Mouse (Mus musculus): ENCODE results near the gene Smarce1. TPM values are rescaled to one million over a fixed set of nuclear protein-coding genes. Genes with fewer than 3 reads are reported as not detected.

The Smarce1 gene
- polyA plus RNA-seq, 1 experiment from 2014 or later: 62.3 TPM

DNA sequence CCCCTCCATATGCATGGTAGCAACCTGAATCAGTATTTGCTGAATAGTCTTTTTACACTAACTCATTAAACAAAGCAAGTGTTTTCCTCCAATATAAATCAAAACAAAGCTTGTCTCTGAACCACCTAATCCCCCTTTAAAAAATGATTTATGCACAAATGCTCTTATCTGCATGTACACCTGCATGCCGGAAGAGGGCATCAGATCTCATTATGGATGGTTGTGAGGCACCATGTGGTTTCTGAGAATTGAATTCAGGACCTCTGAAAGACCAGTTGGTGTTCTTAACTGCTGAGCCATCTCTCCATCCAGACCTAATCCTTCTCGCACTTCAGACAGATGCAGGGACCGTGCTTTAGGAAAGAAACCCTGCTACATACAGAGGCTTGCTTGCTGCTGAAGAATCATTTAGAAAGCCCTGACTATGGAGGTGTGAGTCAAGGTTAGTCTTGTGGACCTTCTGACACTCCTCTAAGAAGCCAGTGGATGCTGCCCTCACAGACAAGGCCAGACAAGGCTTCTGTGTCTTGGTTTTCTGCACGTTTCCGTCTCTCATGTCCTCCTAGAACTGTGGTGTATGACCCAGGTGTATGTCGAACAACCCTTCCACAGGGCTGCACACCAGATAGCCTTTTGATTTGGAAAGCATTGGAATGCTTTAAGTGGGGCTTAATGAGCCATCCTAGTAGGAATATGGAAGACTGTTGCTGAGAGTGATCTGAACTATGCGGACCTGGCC lies 13.4 kb downstream of the Smarce1 start:
- no peak overlapping the region for H3K4me3 ChIP-seq (ENCODE audit: low read depth, low read length)
- peaks cover 68% of the 10 kb centered on the region for H3K36me3 ChIP-seq (ENCODE audit: control insufficient read depth, insufficient read depth)
- H3K27ac ChIP-seq (ENCODE audit: low read length): no peak overlapping the region
- WGBS (ENCODE audit: insufficient replicate concordance): 85% methylated on average over 7 of the region's 7 CpGs
- H3K9ac ChIP-seq (ENCODE audit: low read depth, low read length): no peak overlapping the region
- H3K4me2 ChIP-seq (ENCODE audit: low read depth, low read length): no peak overlapping the region
- ATAC-seq (ENCODE audit: low read depth): no peak
- no peaks in the 10 kb centered on the region for H3K9me3 ChIP-seq (replicated peaks; ENCODE audit: control insufficient read depth, low read length)
- peaks cover 3% of the 10 kb centered on the region; the same call in 1 of the 2 replicates for H3K4me1 ChIP-seq (ENCODE audit: control insufficient read depth, low read depth, low read length)
- no peaks in the 10 kb centered on the region for H3K27me3 ChIP-seq (ENCODE audit: control insufficient read depth, insufficient read depth, low read depth, low read length)

GRCm38 (mm10) chr11:99216181-99216580 lies 14.6 kb downstream of the Smarce1 start:
- Histone ChIP-seq H3K27ac (ENCODE audit: low read length) (no peak overlapping the region), H3K9me3 (replicated peaks; ENCODE audit: control insufficient read depth, low read length) (no peaks in the 10 kb centered on the region), H3K4me3 (ENCODE audit: low read depth, low read length) (no peak overlapping the region), H3K27me3 (ENCODE audit: control insufficient read depth, insufficient read depth, low read depth, low read length) (no peaks in the 10 kb centered on the region), H3K36me3 (ENCODE audit: control insufficient read depth, insufficient read depth) (peaks cover 73% of the 10 kb centered on the region), H3K4me1 (ENCODE audit: control insufficient read depth, low read depth, low read length) (peaks cover 3% of the 10 kb centered on the region; the same call in 1 of the 2 replicates), H3K4me2 (ENCODE audit: low read depth, low read length) (no peak overlapping the region), H3K9ac (ENCODE audit: low read depth, low read length) (no peak overlapping the region)
- ATAC-seq (ENCODE audit: low read depth): no peak
- WGBS (ENCODE audit: insufficient replicate concordance): 89% methylated on average over 3 of the region's 3 CpGs

- WGBS (ENCODE audit: insufficient replicate concordance): 51% methylated on average over 7 of the region's 7 CpGs
Observed at GRCm38 (mm10) chr11:99212693-99213092, 18.1 kb downstream of the Smarce1 start.

GRCm38 (mm10) chr11:99211964-99212363 lies 18.9 kb downstream of the Smarce1 start:
- 70% methylated on average over 2 of the region's 2 CpGs for WGBS (ENCODE audit: insufficient replicate concordance)
- no peak for ATAC-seq (ENCODE audit: low read depth)
- peaks cover 65% of the 10 kb centered on the region for H3K36me3 ChIP-seq (ENCODE audit: control insufficient read depth, insufficient read depth)
- no peak overlapping the region for H3K9ac ChIP-seq (ENCODE audit: low read depth, low read length)
- H3K27me3 ChIP-seq (ENCODE audit: control insufficient read depth, insufficient read depth, low read depth, low read length): no peaks in the 10 kb centered on the region
- no peak overlapping the region for H3K4me3 ChIP-seq (ENCODE audit: low read depth, low read length)
- no peaks in the 10 kb centered on the region for H3K9me3 ChIP-seq (replicated peaks; ENCODE audit: control insufficient read depth, low read length)
- no peak overlapping the region for H3K27ac ChIP-seq (ENCODE audit: low read length)
- peaks cover 9% of the 10 kb centered on the region for H3K4me1 ChIP-seq (ENCODE audit: control insufficient read depth, low read depth, low read length)
- H3K4me2 ChIP-seq (ENCODE audit: low read depth, low read length): no peak overlapping the region

More at GRCm38 (mm10) chr11:99212693-99213092, 18.1 kb downstream of the Smarce1 start:
- no peak for ATAC-seq (ENCODE audit: low read depth)
- Histone ChIP-seq H3K27me3 (ENCODE audit: control insufficient read depth, insufficient read depth, low read depth, low read length) (no peaks in the 10 kb centered on the region), H3K9me3 (replicated peaks; ENCODE audit: control insufficient read depth, low read length) (no peaks in the 10 kb centered on the region), H3K4me3 (ENCODE audit: low read depth, low read length) (no peak overlapping the region), H3K27ac (ENCODE audit: low read length) (no peak overlapping the region), H3K36me3 (ENCODE audit: control insufficient read depth, insufficient read depth) (peaks cover 72% of the 10 kb centered on the region), H3K4me2 (ENCODE audit: low read depth, low read length) (no peak overlapping the region), H3K9ac (ENCODE audit: low read depth, low read length) (no peak overlapping the region), H3K4me1 (ENCODE audit: control insufficient read depth, low read depth, low read length) (peaks cover 3% of the 10 kb centered on the region)

- no peaks in the 10 kb centered on the region for H3K9me3 ChIP-seq (replicated peaks; ENCODE audit: control insufficient read depth, low read length)
- no peak overlapping the region for H3K27ac ChIP-seq (ENCODE audit: low read length)
- H3K9ac ChIP-seq (ENCODE audit: low read depth, low read length): no peak overlapping the region
- peaks cover 13% of the 10 kb centered on the region for H3K4me1 ChIP-seq (ENCODE audit: control insufficient read depth, low read depth, low read length)
- WGBS (ENCODE audit: insufficient replicate concordance): 71% methylated on average over 8 of the region's 8 CpGs
- H3K4me2 ChIP-seq (ENCODE audit: low read depth, low read length): no peak overlapping the region
- H3K36me3 ChIP-seq (ENCODE audit: control insufficient read depth, insufficient read depth): peaks cover 37% of the 10 kb centered on the region
- ATAC-seq (ENCODE audit: low read depth): no peak
- H3K4me3 ChIP-seq (ENCODE audit: low read depth, low read length): no peak overlapping the region
- H3K27me3 ChIP-seq (ENCODE audit: control insufficient read depth, insufficient read depth, low read depth, low read length): no peaks in the 10 kb centered on the region
Observed at GRCm38 (mm10) chr11:99208105-99208669, 22.6 kb downstream of the Smarce1 start.

DNA sequence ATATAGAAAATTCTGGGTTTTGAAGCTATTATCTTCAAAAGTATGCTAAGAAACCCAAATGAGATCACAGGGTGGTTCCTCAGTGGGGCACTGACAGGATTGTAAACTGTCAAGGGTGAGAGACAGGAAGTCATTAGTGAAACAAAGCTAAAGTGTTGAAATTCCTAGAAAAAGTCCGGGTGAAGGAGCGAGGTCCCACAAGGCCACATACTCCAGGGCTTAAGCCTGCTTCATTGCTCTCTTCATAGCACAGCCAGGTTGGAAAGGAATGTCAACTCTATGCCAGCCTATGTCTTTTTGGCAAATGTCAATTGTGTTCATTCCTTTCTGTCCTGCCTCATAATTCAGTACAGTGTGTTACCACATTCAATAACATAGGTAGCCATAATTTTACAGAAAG lies 23.4 kb downstream of the Smarce1 start:
- no peak for ATAC-seq (ENCODE audit: low read depth)
- Histone ChIP-seq H3K9ac (ENCODE audit: low read depth, low read length) (no peak overlapping the region), H3K36me3 (ENCODE audit: control insufficient read depth, insufficient read depth) (peaks cover 30% of the 10 kb centered on the region), H3K27me3 (ENCODE audit: control insufficient read depth, insufficient read depth, low read depth, low read length) (no peaks in the 10 kb centered on the region), H3K4me2 (ENCODE audit: low read depth, low read length) (no peak overlapping the region), H3K27ac (ENCODE audit: low read length) (no peak overlapping the region), H3K4me3 (ENCODE audit: low read depth, low read length) (no peak overlapping the region), H3K4me1 (ENCODE audit: control insufficient read depth, low read depth, low read length) (peaks cover 13% of the 10 kb centered on the region), H3K9me3 (replicated peaks; ENCODE audit: control insufficient read depth, low read length) (no peaks in the 10 kb centered on the region)
- 14% methylated on average over 2 of the region's 2 CpGs for WGBS (ENCODE audit: insufficient replicate concordance)

GRCm38 (mm10) chr11:99206954-99207353 lies 23.9 kb downstream of the Smarce1 start:
- no peak overlapping the region for H3K4me3 ChIP-seq (ENCODE audit: low read depth, low read length)
- peak; percentile 90 for ATAC-seq (ENCODE audit: low read depth)
- H3K9me3 ChIP-seq (replicated peaks; ENCODE audit: control insufficient read depth, low read length): no peaks in the 10 kb centered on the region
- H3K4me2 ChIP-seq (ENCODE audit: low read depth, low read length): no peak overlapping the region
- H3K27ac ChIP-seq (ENCODE audit: low read length): no peak overlapping the region
- H3K27me3 ChIP-seq (ENCODE audit: control insufficient read depth, insufficient read depth, low read depth, low read length): no peaks in the 10 kb centered on the region
- 10% methylated on average over 2 of the region's 2 CpGs for WGBS (ENCODE audit: insufficient replicate concordance)
- H3K36me3 ChIP-seq (ENCODE audit: control insufficient read depth, insufficient read depth): peaks cover 25% of the 10 kb centered on the region
- H3K9ac ChIP-seq (ENCODE audit: low read depth, low read length): no peak overlapping the region
- H3K4me1 ChIP-seq (ENCODE audit: control insufficient read depth, low read depth, low read length): peaks cover 13% of the 10 kb centered on the region

- no peak for ATAC-seq (ENCODE audit: low read depth)
- no peak overlapping the region for H3K9ac ChIP-seq (ENCODE audit: low read depth, low read length)
- H3K4me1 ChIP-seq (ENCODE audit: control insufficient read depth, low read depth, low read length): no peaks in the 10 kb centered on the region
- H3K36me3 ChIP-seq (ENCODE audit: control insufficient read depth, insufficient read depth): no peaks in the 10 kb centered on the region
- H3K4me3 ChIP-seq (ENCODE audit: low read depth, low read length): no peak overlapping the region
- no peak overlapping the region for H3K4me2 ChIP-seq (ENCODE audit: low read depth, low read length)
- H3K9me3 ChIP-seq (replicated peaks; ENCODE audit: control insufficient read depth, low read length): no peaks in the 10 kb centered on the region
- 0 out of 2 replicates have a peak, but pooled peaks cover 2% of the 10 kb centered on the region for H3K27me3 ChIP-seq (ENCODE audit: control insufficient read depth, insufficient read depth, low read depth, low read length)
- WGBS (ENCODE audit: insufficient replicate concordance): 11% methylated on average over 14 of the region's 14 CpGs
- H3K27ac ChIP-seq (ENCODE audit: low read length): no peak overlapping the region
Observed at GRCm38 (mm10) chr11:99189154-99189582, 41.6 kb downstream of the Smarce1 start.

GRCm38 (mm10) chr11:99187348-99187747 lies 43.5 kb downstream of the Smarce1 start:
- H3K27ac ChIP-seq (ENCODE audit: low read length): no peak overlapping the region
- no peaks in the 10 kb centered on the region for H3K4me1 ChIP-seq (ENCODE audit: control insufficient read depth, low read depth, low read length)
- H3K27me3 ChIP-seq (ENCODE audit: control insufficient read depth, insufficient read depth, low read depth, low read length): 0 out of 2 replicates have a peak, but pooled peaks cover 2% of the 10 kb centered on the region
- H3K4me3 ChIP-seq (ENCODE audit: low read depth, low read length): no peak overlapping the region
- no peak for ATAC-seq (ENCODE audit: low read depth)
- H3K4me2 ChIP-seq (ENCODE audit: low read depth, low read length): no peak overlapping the region
- 72% methylated on average over 4 of the region's 4 CpGs for WGBS (ENCODE audit: insufficient replicate concordance)
- no peaks in the 10 kb centered on the region for H3K36me3 ChIP-seq (ENCODE audit: control insufficient read depth, insufficient read depth)
- H3K9me3 ChIP-seq (replicated peaks; ENCODE audit: control insufficient read depth, low read length): no peaks in the 10 kb centered on the region
- no peak overlapping the region for H3K9ac ChIP-seq (ENCODE audit: low read depth, low read length)

Measured in liver, embryonic 16.5 days (tissue).